Mouse (Mus musculus) liver, embryonic 14.5 days (tissue): ENCODE results near the gene Cys1. TPM values are rescaled to one million over a fixed set of nuclear protein-coding genes. Genes with fewer than 3 reads are reported as not detected.
A peak's percentile ranks its signal among the peaks of the same experiment; 100 is the strongest.

Experiments used
- ATAC-seq: fragments of 200-750 bp; cut with Nextera tagmentation; 2 replicates; pipeline ENCODE4 v1.8.0; 2017; ENCODE audit warnings: moderate number of reproducible peaks, mild to moderate bottlenecking, moderate library complexity; ENCODE audit not compliant: insufficient read depth
- DNase-seq, 3 experiments: peaks; one replicate each; pipeline ENCODE4 v3.0.0-alpha.2; 2012 to 2013; ENCODE audit warnings: low read depth in 3 of 3, low spot score in 3 of 3
- H3K27ac ChIP-seq: fragments of 300-500 bp; sonication (generic); 2 replicates; pipeline ENCODE4 v1.5.1; 2014; ENCODE audit warnings: moderate library complexity, mild to moderate bottlenecking, control low read depth, inconsistent platforms
- H3K27me3 ChIP-seq: fragments of 300-500 bp; sonication (generic); 2 replicates; pipeline ENCODE4 v1.6.1; 2014; ENCODE audit warnings: mild to moderate bottlenecking, low read length, moderate library complexity; ENCODE audit not compliant: control insufficient read depth, insufficient read depth
- H3K36me3 ChIP-seq: fragments of 300-500 bp; sonication (generic); replicated peaks from 2 replicates; pipeline ENCODE4 v1.6.1; 2014; ENCODE audit warnings: low read depth; ENCODE audit not compliant: control insufficient read depth, insufficient read depth
- H3K4me1 ChIP-seq, 2 experiments: fragments of 200-500 bp in 1 of 2; fragments of 300-500 bp in 1 of 2; sonication (generic) in 1 of 2; replicated peaks; 2 replicates each; pipeline ENCODE4 v1.6.1; 2012 to 2014; ENCODE audit warnings: antibody characterized with exemption in 1 of 2, inconsistent platforms in 1 of 2, low read length in 1 of 2; ENCODE audit not compliant: control insufficient read depth in 2 of 2, insufficient read depth in 2 of 2
- H3K4me2 ChIP-seq: fragments of 300-500 bp; sonication (generic); 2 replicates; pipeline ENCODE4 v1.6.1; 2014; ENCODE audit warnings: low read depth, mild to moderate bottlenecking, control low read depth, moderate library complexity
- H3K4me3 ChIP-seq, 2 experiments: fragments of 200-500 bp in 1 of 2; fragments of 300-500 bp in 1 of 2; sonication (generic) in 1 of 2; 2 replicates each; pipeline ENCODE4 v1.5.1; 2012 to 2014; ENCODE audit warnings: low read depth in 2 of 2, low read length in 2 of 2, mild to moderate bottlenecking in 2 of 2, control low read depth in 1 of 2, inconsistent platforms in 1 of 2, moderate library complexity in 1 of 2; ENCODE audit not compliant: insufficient read depth in 1 of 2
- H3K9ac ChIP-seq: fragments of 300-500 bp; sonication (generic); replicated peaks from 2 replicates; pipeline ENCODE4 v1.6.1; 2014; ENCODE audit warnings: mild to moderate bottlenecking, control low read depth, moderate library complexity
- H3K9me3 ChIP-seq: fragments of 300-500 bp; sonication (generic); 2 replicates; pipeline ENCODE4 v1.6.1; 2016; ENCODE audit warnings: low read length, mixed read lengths; ENCODE audit not compliant: control insufficient read depth
- CTCF ChIP-seq: IDR thresholded peaks from 2 replicates; pipeline ENCODE4 v1.5.1; 2016; ENCODE audit warnings: antibody characterized with exemption, low read depth, control low read depth
- EP300 ChIP-seq: IDR thresholded peaks from 2 replicates; pipeline ENCODE4 v1.6.1; 2016; ENCODE audit warnings: antibody characterized with exemption, low read depth
- WGBS: fragments of 180-500 bp; shearing (Covaris S2); extraction: QIAGEN DNeasy Blood & Tissue Kit; methylation state at CpG from one replicate; pipeline ENCODE4 v1.1.7; 2014; ENCODE audit not compliant: insufficient replicate concordance; 5-methylcytosine and 5-hydroxymethylcytosine counted together
- polyA plus RNA-seq, 2 experiments: library from polyadenylated mRNA; depleted of rRNA in 1 of 2; stranded (reverse) in 1 of 2; unstranded in 1 of 2; fragments of >200 nt; fragmentation: Nextera tagmentation in 1 of 2; extraction: Ambion mirVana in 1 of 2; gene quantifications; 2 replicates each; pipeline versions ENCODE4 v1.2.1 to v1.2.3; 2012 to 2014

Gene Cys1
- polyA plus RNA-seq, 2 experiments, result 0.28 to 0.74 TPM

DNA sequence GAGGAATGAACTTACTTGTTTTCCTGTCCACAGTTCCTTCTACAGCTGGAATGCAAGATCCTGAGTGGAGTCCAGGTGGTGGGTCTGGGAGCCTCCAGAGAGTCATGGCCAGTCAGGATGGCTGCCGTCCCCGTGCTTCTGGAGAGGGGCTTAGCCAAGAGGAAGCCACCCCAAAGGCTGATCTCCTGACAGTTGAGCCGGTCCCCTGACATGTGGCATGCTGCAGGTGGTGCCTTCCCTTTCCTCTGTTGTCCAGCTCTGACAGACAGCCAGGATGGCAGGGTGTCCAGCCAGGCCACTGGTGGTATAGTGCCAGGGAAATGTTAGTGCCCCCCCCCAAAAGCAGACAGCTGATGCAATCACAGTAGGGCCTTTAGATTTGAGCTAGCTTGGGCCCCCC lies 16.9 kb upstream of the Cys1 start:
- H3K36me3 ChIP-seq, result no peaks in the 10 kb centered on the region
- WGBS, result 60% methylated on average over 3 of the region's 3 CpGs
- no peaks in the 10 kb centered on the region for H3K27me3 ChIP-seq
- H3K4me2 ChIP-seq, result no peak overlapping the region
- no peak overlapping the region for H3K27ac ChIP-seq
- no peak for DNase-seq
- no peak overlapping the region for H3K9ac ChIP-seq
- no peak overlapping the region for H3K4me3 ChIP-seq
- H3K4me1 ChIP-seq, result peaks cover 12 to 15% of the 10 kb centered on the region in 2 experiments
- TF ChIP-seq EP300 (no peak), CTCF (no peak)
- ATAC-seq, result no peak
- H3K9me3 ChIP-seq, result no peaks in the 10 kb centered on the region

DNA sequence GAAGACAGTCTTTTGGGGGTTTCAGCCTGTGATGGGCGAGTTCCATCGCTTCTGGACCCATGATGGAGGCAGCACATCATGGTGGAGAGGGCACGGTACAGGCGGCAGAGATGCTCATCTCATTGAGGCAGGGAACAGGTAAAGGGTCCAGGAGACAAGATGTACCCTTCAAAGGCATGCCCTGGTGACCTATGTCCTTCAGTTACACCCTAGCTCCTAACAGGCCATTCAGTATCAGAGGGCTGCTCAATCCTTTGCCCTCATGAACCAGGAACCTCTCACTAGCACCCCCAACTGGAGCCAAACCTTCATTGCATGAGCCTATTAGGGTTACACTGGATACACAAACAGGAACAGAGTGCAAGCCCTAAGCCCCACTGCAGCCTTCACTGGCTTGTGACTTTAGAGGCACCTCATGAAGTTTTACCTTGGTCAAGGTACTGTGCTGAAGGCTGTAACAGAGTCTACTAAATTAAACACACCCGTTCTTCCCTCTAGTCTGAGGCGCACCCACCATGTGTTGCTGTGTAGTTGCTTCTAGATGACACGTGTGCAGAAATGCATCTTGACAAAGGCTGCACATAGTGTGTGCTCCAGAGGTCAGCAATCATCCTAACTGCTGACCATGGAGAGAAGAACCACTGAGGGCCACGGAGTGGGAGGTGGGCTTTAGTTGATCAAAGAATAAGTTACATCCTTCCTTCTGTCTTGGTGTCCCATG lies 16.0 kb upstream of the Cys1 start:
- H3K36me3 ChIP-seq, result no peaks in the 10 kb centered on the region
- 51% methylated on average over 8 of the region's 8 CpGs for WGBS
- peak; percentile 54 for ATAC-seq
- no peak for DNase-seq
- no peaks in the 10 kb centered on the region for H3K9me3 ChIP-seq
- H3K4me3 ChIP-seq, result no peak overlapping the region
- H3K4me1 ChIP-seq, result peaks cover 4 to 7% of the 10 kb centered on the region in 2 experiments
- no peaks in the 10 kb centered on the region for H3K27me3 ChIP-seq
- no peak overlapping the region for H3K27ac ChIP-seq
- no peak overlapping the region for H3K9ac ChIP-seq
- no peak overlapping the region for H3K4me2 ChIP-seq
- TF ChIP-seq CTCF, result peak; percentile 41; the same call in 1 of the 2 replicates
- TF ChIP-seq EP300, result no peak

DNA sequence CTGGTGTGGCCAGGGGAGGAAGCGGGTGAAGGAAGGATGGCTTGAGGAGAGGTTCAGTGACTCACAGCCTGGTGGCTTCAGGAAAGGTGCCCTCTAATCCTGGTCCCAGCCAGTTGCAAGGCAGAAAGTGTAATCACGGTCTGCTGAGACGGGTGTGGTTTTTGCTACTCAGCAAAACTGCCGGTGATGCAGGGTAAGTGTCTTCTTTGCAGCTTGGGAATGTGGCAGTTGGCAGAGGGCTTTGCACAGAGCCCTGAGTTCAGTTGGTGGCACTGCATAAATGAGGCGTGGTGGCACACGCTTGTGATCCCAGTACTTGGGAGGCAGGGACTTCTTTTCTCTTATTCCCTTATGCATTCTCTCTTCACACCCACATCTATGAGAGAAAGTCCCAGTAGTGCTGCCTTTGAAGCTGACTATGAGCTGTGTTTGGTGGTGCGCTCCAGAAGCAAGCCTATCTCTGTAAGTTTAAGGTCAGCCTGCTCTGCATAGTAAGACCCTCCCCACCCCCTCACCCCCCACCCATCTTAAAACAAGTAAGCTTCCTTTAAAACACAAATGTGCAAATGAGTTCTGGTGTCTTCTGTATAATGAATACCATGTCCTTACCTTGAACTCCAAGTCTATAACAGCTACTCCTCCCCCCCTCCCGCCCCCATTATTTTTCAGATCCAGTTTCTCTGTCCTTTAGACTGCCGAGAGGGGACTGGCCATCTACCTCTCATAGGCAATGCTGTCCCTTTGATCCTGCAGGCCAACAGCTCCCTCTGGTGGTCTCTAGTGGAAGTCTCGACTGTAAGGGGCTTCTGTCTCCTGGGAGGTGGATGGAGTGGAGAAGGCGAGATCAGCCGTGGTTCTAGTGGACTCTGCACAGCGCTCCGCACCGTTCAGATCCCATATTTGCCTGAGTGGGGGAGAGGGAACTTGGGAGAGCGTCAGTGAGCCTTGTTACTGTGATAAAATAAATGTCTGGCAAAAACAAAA lies 15.2 kb upstream of the Cys1 start:
- Histone ChIP-seq H3K36me3 (no peaks in the 10 kb centered on the region), H3K4me3 (no peak overlapping the region), H3K4me2 (no peak overlapping the region), H3K9ac (no peak overlapping the region), H3K27me3 (no peaks in the 10 kb centered on the region), H3K9me3 (no peaks in the 10 kb centered on the region), H3K27ac (no peak overlapping the region), H3K4me1 (peaks cover 0 to 3% of the 10 kb centered on the region in 2 experiments; a peak in 2 of 4 replicates)
- peak; percentile 63 to 71 (median 63) for DNase-seq
- WGBS, result 28% methylated on average over 16 of the region's 16 CpGs
- ATAC-seq, result peak; percentile 74
- TF ChIP-seq CTCF, result peak; percentile 96
- TF ChIP-seq EP300, result no peak

DNA sequence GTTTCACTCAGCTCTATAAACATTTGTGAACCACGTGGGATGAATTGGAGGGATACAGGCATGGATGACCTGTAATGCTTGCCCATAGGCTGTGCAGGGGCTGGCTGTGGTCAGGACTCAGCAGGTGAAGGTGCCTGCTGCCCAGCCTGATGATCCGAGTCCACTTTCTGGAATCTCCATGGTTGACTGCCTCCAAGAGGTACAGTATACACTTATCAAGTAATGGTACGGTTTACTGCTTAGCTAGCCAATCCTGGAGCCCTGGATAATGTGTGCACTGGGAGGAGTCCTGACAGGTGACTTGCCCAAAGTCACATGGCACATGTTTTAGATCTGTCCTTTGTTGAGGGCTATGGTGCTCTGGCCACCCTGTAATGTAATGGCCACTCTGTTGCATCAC lies 8.7 kb upstream of the Cys1 start:
- H3K36me3 ChIP-seq, result no peaks in the 10 kb centered on the region
- 73% methylated on average over 3 of the region's 3 CpGs for WGBS
- no peaks in the 10 kb centered on the region for H3K9me3 ChIP-seq
- H3K4me1 ChIP-seq, result no peaks in the 10 kb centered on the region
- H3K27me3 ChIP-seq, result no peaks in the 10 kb centered on the region
- ATAC-seq (no peak), DNase-seq (no peak)
- no peak overlapping the region for H3K9ac ChIP-seq
- no peak overlapping the region for H3K4me2 ChIP-seq
- no peak overlapping the region for H3K4me3 ChIP-seq
- no peak overlapping the region for H3K27ac ChIP-seq
- no peak for TF ChIP-seq EP300
- no peak for TF ChIP-seq CTCF
